Mouse (Mus musculus): ENCODE results near the gene Usp54.

The Usp54 gene

GRCm38 (mm10) chr14:20502966-20503365 lies 137.9 kb downstream of the Usp54 start:
- in situ Hi-C loops (cut with MboI): no loop called here

- in situ Hi-C loops (cut with MboI): no loop called here
These were observed 140.9 kb downstream of the Usp54 start for GRCm38 (mm10) chr14:20499982-20500381.

All from mature B cell (primary cell).